Mouse (Mus musculus): Measurements from ENCODE around the gene Nphs1. TPM values are rescaled to one million over a fixed set of nuclear protein-coding genes. Genes with fewer than 3 reads are reported as not detected.

The Nphs1 gene
- polyA plus RNA-seq, 1 experiment from 2014 or later: 0.35 TPM

- H3K9ac ChIP-seq (ENCODE audit: low read depth, low read length): no peak overlapping the region
- H3K9me3 ChIP-seq (ENCODE audit: control insufficient read depth, low read length): no peaks in the 10 kb centered on the region
- peak; percentile 50 for DNase-seq (ENCODE audit: low spot score)
- H3K4me3 ChIP-seq (ENCODE audit: low read depth, low read length): no peak overlapping the region
- H3K4me1 ChIP-seq (ENCODE audit: control insufficient read depth, insufficient read depth, low read length): no peaks in the 10 kb centered on the region
- no peak overlapping the region for H3K27ac ChIP-seq (replicated peaks; ENCODE audit: low read depth, low read length)
- no peaks in the 10 kb centered on the region; the same call in 1 of the 2 replicates for H3K27me3 ChIP-seq (replicated peaks; ENCODE audit: control insufficient read depth, insufficient read depth, low read length)
- ATAC-seq (ENCODE audit: low read depth): no peak
- under 1% methylated on average over 10 of the region's 10 CpGs for WGBS
- peaks cover 16% of the 10 kb centered on the region for H3K36me3 ChIP-seq (ENCODE audit: control insufficient read depth, insufficient read depth, low read length)
- no peak overlapping the region for H3K4me2 ChIP-seq (ENCODE audit: low read depth, low read length)
Observed at GRCm38 (mm10) chr7:30434238-30434637, 23.9 kb upstream of the Nphs1 start.

- Histone ChIP-seq H3K27me3 (replicated peaks; ENCODE audit: control insufficient read depth, insufficient read depth, low read length) (no peaks in the 10 kb centered on the region; the same call in 1 of the 2 replicates), H3K4me2 (ENCODE audit: low read depth, low read length) (no peak overlapping the region), H3K4me1 (ENCODE audit: control insufficient read depth, insufficient read depth, low read length) (no peaks in the 10 kb centered on the region), H3K9ac (ENCODE audit: low read depth, low read length) (no peak overlapping the region), H3K9me3 (ENCODE audit: control insufficient read depth, low read length) (no peaks in the 10 kb centered on the region), H3K4me3 (ENCODE audit: low read depth, low read length) (no peak overlapping the region), H3K36me3 (ENCODE audit: control insufficient read depth, insufficient read depth, low read length) (peaks cover 20% of the 10 kb centered on the region), H3K27ac (replicated peaks; ENCODE audit: low read depth, low read length) (no peak overlapping the region)
- WGBS: 67% methylated on average over 10 of the region's 10 CpGs
- DNase-seq (ENCODE audit: low spot score) (no peak), ATAC-seq (ENCODE audit: low read depth) (no peak)
Observed at GRCm38 (mm10) chr7:30434701-30435100, 23.4 kb upstream of the Nphs1 start.

- DNase-seq (ENCODE audit: low spot score): no peak
- H3K4me3 ChIP-seq (ENCODE audit: low read depth, low read length): no peak overlapping the region
- no peak for ATAC-seq (ENCODE audit: low read depth)
- H3K36me3 ChIP-seq (ENCODE audit: control insufficient read depth, insufficient read depth, low read length): peaks cover 24% of the 10 kb centered on the region
- 40% methylated on average over 8 of the region's 9 CpGs for WGBS
- H3K27me3 ChIP-seq (replicated peaks; ENCODE audit: control insufficient read depth, insufficient read depth, low read length): no peaks in the 10 kb centered on the region; the same call in 1 of the 2 replicates
- H3K27ac ChIP-seq (replicated peaks; ENCODE audit: low read depth, low read length): no peak overlapping the region
- no peak overlapping the region for H3K9ac ChIP-seq (ENCODE audit: low read depth, low read length)
- H3K9me3 ChIP-seq (ENCODE audit: control insufficient read depth, low read length): no peaks in the 10 kb centered on the region
- H3K4me2 ChIP-seq (ENCODE audit: low read depth, low read length): no peak overlapping the region
- H3K4me1 ChIP-seq (ENCODE audit: control insufficient read depth, insufficient read depth, low read length): no peaks in the 10 kb centered on the region
Observed at GRCm38 (mm10) chr7:30435156-30435555, 23.0 kb upstream of the Nphs1 start.

- H3K4me3 ChIP-seq (ENCODE audit: low read depth, low read length): no peak overlapping the region
- no peaks in the 10 kb centered on the region for H3K4me1 ChIP-seq (ENCODE audit: control insufficient read depth, insufficient read depth, low read length)
- WGBS: 14% methylated on average over 10 of the region's 10 CpGs
- no peaks in the 10 kb centered on the region for H3K9me3 ChIP-seq (ENCODE audit: control insufficient read depth, low read length)
- no peak overlapping the region for H3K4me2 ChIP-seq (ENCODE audit: low read depth, low read length)
- H3K36me3 ChIP-seq (ENCODE audit: control insufficient read depth, insufficient read depth, low read length): peaks cover 25% of the 10 kb centered on the region
- ATAC-seq (ENCODE audit: low read depth): no peak
- no peak for DNase-seq (ENCODE audit: low spot score)
- H3K27ac ChIP-seq (replicated peaks; ENCODE audit: low read depth, low read length): no peak overlapping the region
- H3K9ac ChIP-seq (ENCODE audit: low read depth, low read length): no peak overlapping the region
- H3K27me3 ChIP-seq (replicated peaks; ENCODE audit: control insufficient read depth, insufficient read depth, low read length): no peaks in the 10 kb centered on the region; the same call in 1 of the 2 replicates
Observed at GRCm38 (mm10) chr7:30436879-30437278, 21.2 kb upstream of the Nphs1 start.

GRCm38 (mm10) chr7:30439734-30440133, 18.4 kb upstream of the Nphs1 start:
- WGBS: 79% methylated on average over 6 of the region's 13 CpGs
- H3K9me3 ChIP-seq (ENCODE audit: control insufficient read depth, low read length): no peaks in the 10 kb centered on the region
- H3K9ac ChIP-seq (ENCODE audit: low read depth, low read length): no peak overlapping the region
- H3K27me3 ChIP-seq (replicated peaks; ENCODE audit: control insufficient read depth, insufficient read depth, low read length): peaks cover 5% of the 10 kb centered on the region
- no peak overlapping the region for H3K27ac ChIP-seq (replicated peaks; ENCODE audit: low read depth, low read length)
- H3K36me3 ChIP-seq (ENCODE audit: control insufficient read depth, insufficient read depth, low read length): peaks cover 33% of the 10 kb centered on the region
- ATAC-seq (ENCODE audit: low read depth): no peak
- H3K4me2 ChIP-seq (ENCODE audit: low read depth, low read length): no peak overlapping the region
- H3K4me3 ChIP-seq (ENCODE audit: low read depth, low read length): no peak overlapping the region
- peaks cover 9% of the 10 kb centered on the region for H3K4me1 ChIP-seq (ENCODE audit: control insufficient read depth, insufficient read depth, low read length)
- DNase-seq (ENCODE audit: low spot score): no peak

GRCm38 (mm10) chr7:30440697-30441096, 17.4 kb upstream of the Nphs1 start:
- Histone ChIP-seq H3K9me3 (ENCODE audit: control insufficient read depth, low read length) (no peaks in the 10 kb centered on the region), H3K4me1 (ENCODE audit: control insufficient read depth, insufficient read depth, low read length) (peaks cover 13% of the 10 kb centered on the region), H3K4me2 (ENCODE audit: low read depth, low read length) (no peak overlapping the region), H3K27ac (replicated peaks; ENCODE audit: low read depth, low read length) (no peak overlapping the region), H3K9ac (ENCODE audit: low read depth, low read length) (no peak overlapping the region), H3K4me3 (ENCODE audit: low read depth, low read length) (no peak overlapping the region), H3K36me3 (ENCODE audit: control insufficient read depth, insufficient read depth, low read length) (peaks cover 33% of the 10 kb centered on the region), H3K27me3 (replicated peaks; ENCODE audit: control insufficient read depth, insufficient read depth, low read length) (peaks cover 11% of the 10 kb centered on the region)
- ATAC-seq (ENCODE audit: low read depth) (no peak), DNase-seq (ENCODE audit: low spot score) (no peak)
- 33% methylated on average over 2 of the region's 5 CpGs for WGBS

- peaks cover 17% of the 10 kb centered on the region; the same call in 1 of the 2 replicates for H3K36me3 ChIP-seq (ENCODE audit: control insufficient read depth, insufficient read depth, low read length)
- H3K9ac ChIP-seq (ENCODE audit: low read depth, low read length): no peak overlapping the region
- H3K27ac ChIP-seq (replicated peaks; ENCODE audit: low read depth, low read length): no peak overlapping the region
- no peak for ATAC-seq (ENCODE audit: low read depth)
- H3K9me3 ChIP-seq (ENCODE audit: control insufficient read depth, low read length): no peaks in the 10 kb centered on the region
- H3K4me1 ChIP-seq (ENCODE audit: control insufficient read depth, insufficient read depth, low read length): peaks cover 13% of the 10 kb centered on the region
- no peak for DNase-seq (ENCODE audit: low spot score)
- peak overlapping the region; percentile 84 for H3K4me2 ChIP-seq (ENCODE audit: low read depth, low read length)
- peak overlapping the region; percentile 69 for H3K4me3 ChIP-seq (ENCODE audit: low read depth, low read length)
- WGBS: 26% methylated on average over 9 of the region's 9 CpGs
- peaks cover 11% of the 10 kb centered on the region; the same call in 1 of the 2 replicates for H3K27me3 ChIP-seq (replicated peaks; ENCODE audit: control insufficient read depth, insufficient read depth, low read length)
Observed at GRCm38 (mm10) chr7:30443696-30444095, 14.4 kb upstream of the Nphs1 start.

- DNase-seq (ENCODE audit: low spot score): peak; percentile 79
- H3K36me3 ChIP-seq (ENCODE audit: control insufficient read depth, insufficient read depth, low read length): peaks cover 17% of the 10 kb centered on the region; the same call in 1 of the 2 replicates
- H3K27ac ChIP-seq (replicated peaks; ENCODE audit: low read depth, low read length): peak overlapping the region; percentile 75
- H3K4me1 ChIP-seq (ENCODE audit: control insufficient read depth, insufficient read depth, low read length): peaks cover 13% of the 10 kb centered on the region
- H3K9ac ChIP-seq (ENCODE audit: low read depth, low read length): peak overlapping the region; percentile 76
- H3K4me3 ChIP-seq (ENCODE audit: low read depth, low read length): peak overlapping the region; percentile 69
- peaks cover 11% of the 10 kb centered on the region; the same call in 1 of the 2 replicates for H3K27me3 ChIP-seq (replicated peaks; ENCODE audit: control insufficient read depth, insufficient read depth, low read length)
- H3K9me3 ChIP-seq (ENCODE audit: control insufficient read depth, low read length): no peaks in the 10 kb centered on the region
- under 1% methylated on average over 35 of the region's 38 CpGs for WGBS
- peak overlapping the region; percentile 84 for H3K4me2 ChIP-seq (ENCODE audit: low read depth, low read length)
- peak; percentile 34 for ATAC-seq (ENCODE audit: low read depth)
Observed at GRCm38 (mm10) chr7:30444154-30444970, 13.8 kb upstream of the Nphs1 start.
